Mouse (Mus musculus) left cerebral cortex, adult 18-20 months (tissue): ENCODE results near the gene Ccdc63. TPM values are rescaled to one million over a fixed set of nuclear protein-coding genes. Genes with fewer than 3 reads are reported as not detected.

Experiments used
- DNase-seq, 2 experiments: peaks; one replicate each; pipeline ENCODE4 v3.0.0; 2021 to 2022; ENCODE audit warnings: low spot score in 2 of 2, mixed read lengths in 1 of 2
- total RNA-seq, 2 experiments: library from RNA; stranded (reverse); gene quantifications; 2 replicates each; pipeline ENCODE4 v1.2.3; 2021

Gene Ccdc63
- total RNA-seq, 2 experiments from 2014 or later = 0.82 to 0.84 TPM

- DNase-seq = peak; percentile 74 to 81
These were observed 11.5 kb downstream of the Ccdc63 start for GRCm38 (mm10) chr5:122129068-122129655.

DNA sequence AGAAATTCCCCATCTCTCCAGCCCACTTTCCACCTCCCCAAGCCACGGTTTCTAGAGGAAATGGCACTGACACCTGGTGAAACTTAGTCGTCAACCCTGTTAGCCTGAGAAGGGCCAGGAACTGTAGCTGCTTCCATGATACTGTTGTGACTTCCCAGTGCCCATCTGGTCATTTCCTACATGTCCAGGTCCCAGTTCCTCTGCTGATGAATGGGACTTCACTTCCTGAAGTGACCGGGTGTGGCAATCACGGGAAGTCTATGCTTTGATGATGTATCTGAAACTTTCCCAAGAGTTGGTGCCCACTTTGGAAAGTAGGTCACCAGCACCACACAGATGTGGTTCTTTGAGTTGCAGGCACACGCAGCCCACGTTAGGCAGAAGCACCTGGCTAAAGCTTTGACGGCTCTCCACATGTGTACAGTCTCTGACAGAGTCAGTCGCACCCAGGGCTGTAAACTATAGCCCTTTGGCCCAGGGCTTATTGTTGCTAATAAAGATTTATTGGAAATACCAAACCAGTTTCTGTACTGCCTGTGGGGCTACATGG, 15.3 kb downstream of the Ccdc63 start:
- DNase-seq = no peak

DNA sequence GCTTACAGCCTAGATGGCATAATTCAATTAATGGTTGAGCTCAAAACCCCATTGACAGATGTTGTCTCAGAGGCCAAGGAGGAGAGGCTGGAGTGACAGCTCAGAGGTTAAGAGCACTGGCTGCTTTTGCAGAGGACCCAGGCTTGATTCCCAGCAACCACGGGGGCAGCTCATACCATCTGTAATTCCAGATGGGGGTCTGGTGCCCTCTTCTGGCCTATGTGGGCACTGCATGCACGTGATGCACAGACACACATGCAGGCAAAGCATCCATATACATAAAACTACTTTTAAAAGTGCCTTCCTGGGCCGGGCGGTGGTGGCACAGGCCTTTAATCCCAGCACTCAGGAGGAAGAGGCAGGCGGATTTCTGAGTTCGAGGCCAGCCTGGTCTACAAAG, 24.4 kb downstream of the Ccdc63 start:
- DNase-seq = no peak

DNA sequence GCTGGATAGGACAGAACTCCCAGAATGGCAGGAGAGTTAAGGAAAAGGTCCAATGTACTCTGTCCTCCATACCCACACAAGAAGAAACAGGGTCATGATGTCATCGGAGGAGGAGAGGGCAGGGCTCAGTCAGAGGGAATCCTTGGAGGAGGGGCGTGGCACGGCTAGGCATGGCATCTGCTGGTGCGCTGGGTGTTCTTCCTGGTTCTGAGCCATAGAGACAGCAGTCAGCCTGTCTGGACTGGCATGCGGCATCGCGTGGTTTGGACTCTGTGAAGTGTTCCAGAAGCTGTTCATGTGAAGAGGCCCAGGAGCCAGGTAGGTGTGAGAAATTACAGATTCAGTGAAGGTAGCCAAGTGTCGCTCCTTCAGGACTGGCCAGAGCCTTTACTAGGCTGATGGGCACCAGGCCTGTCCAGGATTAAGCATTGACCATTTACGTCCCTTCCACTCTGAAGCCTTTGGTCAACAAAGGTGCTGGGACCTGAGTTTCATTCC, 25.3 kb downstream of the Ccdc63 start:
- no peak for DNase-seq

DNA sequence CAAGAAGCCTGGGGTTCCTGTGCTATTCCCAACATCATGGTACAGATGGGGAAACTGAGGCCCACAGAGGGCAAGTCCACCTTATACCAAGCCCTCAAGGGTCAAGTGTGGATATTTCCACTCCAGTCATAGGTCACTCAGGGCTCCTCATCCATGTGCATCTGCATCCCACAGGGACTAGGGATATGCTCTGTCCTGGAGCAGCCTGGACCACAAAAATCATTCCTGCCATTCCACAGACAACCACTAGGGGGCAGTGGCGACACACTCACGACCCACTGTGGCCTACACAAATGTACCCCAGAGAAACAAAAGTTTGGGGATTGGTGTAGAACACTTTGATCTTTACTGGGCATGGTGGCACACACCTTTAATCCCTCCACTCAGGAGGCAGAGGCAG, 26.4 kb downstream of the Ccdc63 start:
- peak; percentile 56 to 68 for DNase-seq

- DNase-seq = no peak
These were observed 27.2 kb downstream of the Ccdc63 start for GRCm38 (mm10) chr5:122113450-122113849.

DNA sequence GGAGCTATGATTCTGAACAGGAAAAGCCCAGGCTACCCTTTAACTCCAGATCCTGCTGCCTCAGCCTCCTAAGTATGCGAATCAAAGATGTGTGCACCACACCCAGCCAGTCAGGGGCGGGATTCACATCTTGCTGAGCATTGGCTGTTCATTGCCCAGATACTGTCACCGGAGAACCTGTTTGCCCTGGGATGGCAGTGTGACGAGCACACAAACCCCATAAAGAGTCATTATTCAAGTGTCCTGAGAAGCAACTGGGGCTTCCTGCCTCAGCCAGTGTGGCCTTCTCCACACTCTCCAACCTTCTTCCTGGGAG, 28.7 kb downstream of the Ccdc63 start:
- DNase-seq = no peak

- DNase-seq = no peak
These were observed 29.3 kb downstream of the Ccdc63 start for GRCm38 (mm10) chr5:122111091-122111932.

- no peak for DNase-seq
These were observed 30.0 kb downstream of the Ccdc63 start for GRCm38 (mm10) chr5:122110625-122111024.

GRCm38 (mm10) chr5:122109325-122110060, 31.1 kb downstream of the Ccdc63 start:
- no peak for DNase-seq

GRCm38 (mm10) chr5:122108104-122108503, 32.5 kb downstream of the Ccdc63 start:
- DNase-seq = no peak

- no peak for DNase-seq
These were observed 34.4 kb downstream of the Ccdc63 start for GRCm38 (mm10) chr5:122106212-122106611.

DNA sequence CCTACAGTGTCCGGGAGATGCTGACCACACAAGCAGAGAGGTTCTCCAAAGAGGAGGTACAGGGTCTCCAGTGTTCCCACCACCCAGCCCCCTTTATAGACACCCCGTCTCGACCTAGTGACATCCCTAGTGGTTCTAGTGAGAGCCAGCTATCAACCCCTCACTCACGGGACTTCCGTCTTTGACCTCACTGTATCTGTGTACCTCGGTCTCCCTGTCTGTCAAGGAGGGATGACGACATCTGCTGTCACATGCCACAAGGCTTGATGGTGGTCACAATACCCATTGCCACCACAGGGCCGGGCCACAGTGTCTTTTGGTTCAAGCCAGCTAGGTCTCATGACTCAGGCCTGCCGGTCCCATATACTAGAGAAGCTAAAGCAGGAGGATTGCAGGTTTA, 35.6 kb downstream of the Ccdc63 start:
- DNase-seq = no peak

GRCm38 (mm10) chr5:122104201-122104600, 36.4 kb downstream of the Ccdc63 start:
- peak in 1 of 2 experiments; percentile 26 for DNase-seq

DNA sequence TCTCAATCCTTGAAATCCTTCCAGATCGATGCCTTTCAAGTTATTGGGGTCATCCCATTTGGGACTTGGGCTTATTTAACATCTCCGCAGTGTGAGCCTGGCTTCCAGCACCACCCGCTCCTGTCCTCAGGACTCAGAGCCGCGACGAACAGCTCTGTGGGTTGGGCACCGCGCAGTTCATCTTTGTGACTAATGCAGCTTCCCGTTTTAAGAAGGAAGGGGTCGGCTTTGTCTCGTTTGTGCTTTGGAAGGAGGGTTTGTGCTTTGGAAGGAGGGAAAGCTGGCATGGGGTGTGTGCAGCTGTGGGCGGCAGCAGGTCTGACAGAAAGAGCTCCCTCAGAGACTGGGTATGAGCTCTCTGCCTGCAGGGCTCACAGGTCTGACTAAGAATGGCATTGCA, 37.5 kb downstream of the Ccdc63 start:
- no peak for DNase-seq

DNA sequence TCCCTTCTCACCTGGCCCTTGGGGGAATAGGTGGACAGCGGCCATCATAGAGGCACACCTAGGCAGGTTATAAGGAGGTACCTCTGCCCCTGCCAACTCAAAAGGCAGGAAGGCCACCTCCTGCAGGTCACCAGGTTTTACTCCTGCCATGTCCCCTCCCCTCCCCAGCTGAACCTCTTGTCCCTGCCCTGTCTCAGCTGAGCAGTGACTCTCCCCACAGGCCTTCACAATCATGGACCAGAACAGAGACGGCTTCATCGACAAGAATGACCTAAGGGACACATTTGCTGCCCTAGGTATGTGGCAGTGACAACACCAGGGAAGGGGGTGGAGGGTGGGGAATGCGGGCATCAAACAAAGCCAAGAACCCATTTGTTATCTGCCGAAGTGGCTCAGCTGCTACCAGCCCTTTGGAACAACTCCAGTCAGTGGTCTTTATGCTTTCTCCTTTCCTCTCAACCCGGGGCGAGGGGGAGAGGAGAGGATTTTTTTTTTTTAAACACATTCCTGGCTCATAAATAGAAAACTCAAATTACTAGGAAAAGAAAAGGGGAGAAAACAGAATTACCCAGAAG, 38.1 kb downstream of the Ccdc63 start:
- no peak for DNase-seq

GRCm38 (mm10) chr5:122094439-122094838, 46.2 kb downstream of the Ccdc63 start:
- DNase-seq = no peak

DNA sequence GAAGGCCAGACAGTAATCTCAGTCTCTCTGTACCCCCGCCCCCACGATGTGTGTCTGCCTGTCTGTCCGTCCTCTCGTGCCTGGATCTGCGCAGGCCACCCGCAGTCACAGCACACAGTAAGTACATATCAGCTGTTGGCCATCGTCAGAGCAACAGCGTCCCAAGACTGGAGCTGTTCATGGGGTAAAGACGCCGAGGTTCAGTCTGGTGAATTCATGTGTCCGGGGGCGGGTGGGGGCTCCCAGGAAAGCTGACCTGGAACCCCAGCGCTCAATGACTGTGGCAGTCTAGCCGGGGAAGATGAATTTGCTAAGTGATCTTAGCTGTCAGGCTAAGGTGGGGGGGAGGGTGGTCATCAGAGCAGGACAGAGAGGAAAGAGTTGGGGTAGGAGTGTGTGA, 46.9 kb downstream of the Ccdc63 start:
- no peak for DNase-seq

DNA sequence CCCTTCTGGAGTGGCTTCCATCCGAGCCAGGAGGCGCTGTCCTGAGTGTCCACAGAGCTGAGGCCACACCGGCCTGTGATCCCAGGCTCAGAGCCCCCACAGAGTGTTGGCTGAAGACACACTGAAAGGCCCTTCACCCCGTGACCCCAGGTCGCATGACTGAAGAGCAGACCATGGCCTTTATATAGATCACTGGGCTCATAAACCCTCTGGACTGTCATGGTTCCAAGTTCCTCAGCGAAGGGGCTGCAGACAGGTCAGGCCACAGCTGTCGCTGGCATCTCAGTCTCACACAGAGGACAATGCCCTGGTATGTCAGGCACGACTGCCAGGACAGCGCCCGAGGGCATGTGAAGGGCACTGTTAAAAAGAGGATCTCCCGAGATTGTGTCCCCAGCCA, 47.8 kb downstream of the Ccdc63 start:
- DNase-seq = no peak

DNA sequence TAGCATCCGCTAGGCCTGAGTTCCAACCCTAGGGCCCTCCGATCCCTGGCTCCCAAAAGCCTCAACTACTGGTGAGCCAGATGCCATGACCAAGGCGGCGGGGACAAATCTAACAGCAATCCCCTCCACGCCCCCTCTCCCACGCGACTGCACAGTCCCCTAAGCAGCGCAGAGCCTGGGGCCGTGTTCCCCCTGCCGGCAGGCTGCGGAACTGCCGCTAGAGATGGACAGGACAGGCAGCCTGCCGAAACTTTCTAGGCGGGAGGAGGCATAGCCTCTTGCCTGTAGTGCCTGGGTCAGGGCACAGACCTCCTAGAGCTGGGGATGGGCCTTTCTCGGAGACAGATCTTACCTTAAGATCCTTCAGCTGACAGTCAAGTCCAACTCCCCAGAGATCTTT, 49.6 kb downstream of the Ccdc63 start:
- DNase-seq = peak; percentile 48 to 56

DNA sequence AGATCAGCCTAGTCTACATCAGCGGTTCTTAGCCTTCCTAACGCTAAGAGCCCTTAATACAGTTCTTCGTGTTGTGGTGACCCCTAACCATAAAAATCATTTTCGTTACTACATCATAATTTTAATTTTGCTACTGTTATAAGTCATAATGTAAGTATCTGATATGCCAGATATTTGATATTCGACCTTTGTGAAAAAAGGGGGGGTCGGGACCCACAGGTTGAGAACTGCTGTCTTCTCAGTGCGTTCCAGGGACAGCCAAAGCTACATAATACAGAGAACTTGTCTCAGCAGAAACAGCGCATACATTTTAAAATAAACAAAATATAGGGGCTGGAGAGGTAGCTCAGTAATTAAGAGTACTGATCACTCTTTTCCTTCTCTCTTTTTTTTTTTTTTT, 51.0 kb downstream of the Ccdc63 start:
- DNase-seq = no peak
